In the genomic region with DNA sequence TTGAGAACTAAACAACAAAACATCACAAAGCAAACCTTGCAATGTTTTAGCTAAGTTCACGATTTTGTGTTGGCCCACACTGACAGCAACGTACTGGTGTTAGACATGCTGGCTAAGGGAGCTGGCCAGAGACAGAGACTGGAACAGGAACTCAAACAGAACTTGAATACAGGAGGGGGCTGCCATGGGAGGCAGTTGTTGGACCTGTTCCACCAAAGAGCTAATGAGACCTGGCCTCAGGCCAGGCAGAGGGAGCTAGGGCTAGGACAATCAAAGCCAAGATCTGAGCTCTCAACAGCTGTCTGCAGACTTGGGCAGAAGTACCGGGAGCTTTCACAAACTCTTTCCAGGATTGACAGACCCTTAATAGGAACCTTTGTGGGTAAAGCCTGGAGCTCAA, we compare ENCODE assay signal across 11 mouse cellular contexts. TPM values are rescaled to one million over a fixed set of nuclear protein-coding genes. Genes with fewer than 3 reads are reported as not detected.
DNase-seq lines count a peak whose midpoint lies in the region; ATAC-seq lines count a peak whose summit lies in the region.
"Had no signal": no experiment of that assay in that cellular context is flagged by ENCODE, and none has a peak within 500 bp of the region (broad histone marks: within the 10 kb centered on the region; RNA-seq: fewer than 3 reads in every experiment).

No protein-coding gene starts in this region.

- no peak overlapping the region for H3K4me2 ChIP-seq in hindbrain, embryonic 14.5 days (replicated peaks)
- no peak overlapping the region for H3K4me2 ChIP-seq in hindbrain, embryonic 11.5 days (replicated peaks; ENCODE audit: low read depth, low read length)
- H3K4me2 ChIP-seq in midbrain, embryonic 14.5 days (ENCODE audit: low read length) = no peak overlapping the region
- no peak overlapping the region for H3K4me2 ChIP-seq in midbrain, embryonic 16.5 days (ENCODE audit: low read length)

- no peak overlapping the region for H3K4me3 ChIP-seq in hindbrain, embryonic 14.5 days (replicated peaks; ENCODE audit: low read length)
- no peak overlapping the region for H3K4me3 ChIP-seq in hindbrain, embryonic 11.5 days (ENCODE audit: low read depth, low read length)
- no peak overlapping the region for H3K4me3 ChIP-seq in midbrain, embryonic 14.5 days (replicated peaks; ENCODE audit: low read depth, low read length)
- no peak overlapping the region for H3K4me3 ChIP-seq in midbrain, embryonic 16.5 days (ENCODE audit: low read depth, low read length)

- ATAC-seq in hindbrain, embryonic 14.5 days (ENCODE audit: low FRiP score) = peak; percentile 21; the same call in 1 of the 2 replicates
- no peak for ATAC-seq in hindbrain, embryonic 11.5 days (ENCODE audit: low FRiP score)
- no peak for ATAC-seq in midbrain, embryonic 14.5 days (ENCODE audit: low FRiP score, low TSS enrichment)
- no peak for ATAC-seq in midbrain, embryonic 16.5 days
- ATAC-seq: activated CD4-positive, CD25-positive, alpha-beta regulatory T cell, adult 4 months had no signal

- peaks cover 31% of the 10 kb centered on the region for H3K27me3 ChIP-seq in hindbrain, embryonic 14.5 days (ENCODE audit: control insufficient read depth, insufficient read depth, low read length)
- H3K27me3 ChIP-seq in hindbrain, embryonic 11.5 days (ENCODE audit: control insufficient read depth, insufficient read depth, low read length) = peaks cover 36% of the 10 kb centered on the region
- peaks cover 22% of the 10 kb centered on the region for H3K27me3 ChIP-seq in midbrain, embryonic 14.5 days (ENCODE audit: control insufficient read depth, insufficient read depth, low read length)
- peaks cover 8% of the 10 kb centered on the region for H3K27me3 ChIP-seq in midbrain, embryonic 16.5 days (ENCODE audit: control insufficient read depth, insufficient read depth, low read depth, low read length)

- H3K9ac ChIP-seq in hindbrain, embryonic 14.5 days = no peak overlapping the region
- no peak overlapping the region for H3K9ac ChIP-seq in hindbrain, embryonic 11.5 days (ENCODE audit: low read depth, low read length)
- no peak overlapping the region for H3K9ac ChIP-seq in midbrain, embryonic 14.5 days (replicated peaks; ENCODE audit: low read length)
- H3K9ac ChIP-seq in midbrain, embryonic 16.5 days (ENCODE audit: low read depth, low read length) = no peak overlapping the region

- H3K9me3 ChIP-seq in hindbrain, embryonic 14.5 days (ENCODE audit: control insufficient read depth, low read length) = no peaks in the 10 kb centered on the region
- no peaks in the 10 kb centered on the region for H3K9me3 ChIP-seq in hindbrain, embryonic 11.5 days (ENCODE audit: control insufficient read depth, low read length)
- H3K9me3 ChIP-seq in midbrain, embryonic 14.5 days (ENCODE audit: control insufficient read depth, low read length) = no peaks in the 10 kb centered on the region
- no peaks in the 10 kb centered on the region for H3K9me3 ChIP-seq in midbrain, embryonic 16.5 days (replicated peaks; ENCODE audit: control insufficient read depth, low read length, poor library complexity, severe bottlenecking)

- peaks cover 48% of the 10 kb centered on the region; the same call in 1 of the 2 replicates for H3K4me1 ChIP-seq in hindbrain, embryonic 14.5 days (replicated peaks; ENCODE audit: control insufficient read depth, insufficient read depth, low read length)
- peaks cover 6% of the 10 kb centered on the region for H3K4me1 ChIP-seq in hindbrain, embryonic 11.5 days (replicated peaks; ENCODE audit: control insufficient read depth, insufficient read depth, low read length)
- H3K4me1 ChIP-seq in midbrain, embryonic 14.5 days (ENCODE audit: control insufficient read depth, insufficient read depth, low read length) = peaks cover 24% of the 10 kb centered on the region
- H3K4me1 ChIP-seq in midbrain, embryonic 16.5 days (ENCODE audit: control insufficient read depth, insufficient read depth, low read length) = peaks cover 26% of the 10 kb centered on the region

- DNase-seq in hindbrain, embryonic 14.5 days (ENCODE audit: low spot score) = peak; percentile 76
- DNase-seq in hindbrain, embryonic 11.5 days (ENCODE audit: low spot score) = no peak
- DNase-seq in midbrain, embryonic 14.5 days = peak; percentile 75
- DNase-seq in cerebellum, postnatal 36 days = peak; percentile 38 to 45
- peak; percentile 55 to 68 for DNase-seq in layer of hippocampus, postnatal 36 days
- DNase-seq in heart, adult 8-10 months (ENCODE audit: low spot score) = no peak
- DNase-seq in thymus, postnatal 25 days = no peak

- H3K27ac ChIP-seq in hindbrain, embryonic 14.5 days = no peak overlapping the region
- H3K27ac ChIP-seq in hindbrain, embryonic 11.5 days (ENCODE audit: low read depth, low read length) = no peak overlapping the region
- no peak overlapping the region for H3K27ac ChIP-seq in midbrain, embryonic 14.5 days (replicated peaks; ENCODE audit: low read depth, low read length)
- no peak overlapping the region for H3K27ac ChIP-seq in midbrain, embryonic 16.5 days (ENCODE audit: low read length)

- peaks cover 5% of the 10 kb centered on the region; the same call in 1 of the 2 replicates for H3K36me3 ChIP-seq in hindbrain, embryonic 14.5 days (replicated peaks; ENCODE audit: control insufficient read depth, insufficient read depth)
- H3K36me3 ChIP-seq in hindbrain, embryonic 11.5 days (ENCODE audit: control insufficient read depth, insufficient read depth, low read length) = no peaks in the 10 kb centered on the region
- peaks cover 16% of the 10 kb centered on the region for H3K36me3 ChIP-seq in midbrain, embryonic 14.5 days (ENCODE audit: control insufficient read depth, insufficient read depth, low read length)
- 0 out of 2 replicates have a peak, but pooled peaks cover 2% of the 10 kb centered on the region for H3K36me3 ChIP-seq in midbrain, embryonic 16.5 days (ENCODE audit: control insufficient read depth, insufficient read depth, low read length)

- WGBS in hindbrain, embryonic 14.5 days = 52% methylated on average over 3 of the region's 3 CpGs
- 67% methylated on average over 3 of the region's 3 CpGs for WGBS in hindbrain, embryonic 11.5 days
- whole genome bisulfite sequencing in midbrain, embryonic 14.5 days = 65% methylated on average over 3 of the region's 3 CpGs
- WGBS in midbrain, embryonic 16.5 days = 40% methylated on average over 3 of the region's 3 CpGs

RNA-seq across cellular contexts. Expression of a gene that starts 35.4 kb away (rescaled TPM):
- 9.1 and 11.8 TPM in 2 replicates for polyA plus RNA-seq in hindbrain, embryonic 14.5 days (2014; fragmentation: Nextera tagmentation; extraction: Ambion mirVana)
- polyA plus RNA-seq in hindbrain, embryonic 11.5 days (2014; fragmentation: Nextera tagmentation; extraction: Ambion mirVana) = 1.9 and 2.2 TPM in 2 replicates
- 9.6 and 15.1 TPM in 2 replicates for polyA plus RNA-seq in midbrain, embryonic 14.5 days (2014; fragmentation: Nextera tagmentation; extraction: Ambion mirVana)
- polyA plus RNA-seq in midbrain, embryonic 16.5 days (2015; fragmentation: Nextera tagmentation; extraction: Ambion mirVana) = 9.2 and 10.4 TPM in 2 replicates
- total RNA-seq in layer of hippocampus, postnatal 36 days (2021) = 100 to 1,000 TPM; 230 to 247 TPM
- under 1 TPM; 0.06 to 0.75 (median 0.18) TPM for total RNA-seq in heart, adult 8-10 months (2022)
- polyA plus RNA-seq: activated CD4-positive, CD25-positive, alpha-beta regulatory T cell, adult 4 months; heart, postnatal 0 days had no signal

RNA-seq across cellular contexts. Expression of a gene that starts 40.5 kb away (rescaled TPM):
- 0.41 TPM in 1 of 2 replicates, not detected in the other for polyA plus RNA-seq in hindbrain, embryonic 14.5 days (2014; fragmentation: Nextera tagmentation; extraction: Ambion mirVana)
- 0.20 TPM in 1 of 2 replicates, not detected in the other for polyA plus RNA-seq in hindbrain, embryonic 11.5 days (2014; fragmentation: Nextera tagmentation; extraction: Ambion mirVana)
- 0.51 TPM in 1 of 2 replicates, not detected in the other for polyA plus RNA-seq in midbrain, embryonic 14.5 days (2014; fragmentation: Nextera tagmentation; extraction: Ambion mirVana)
- polyA plus RNA-seq in midbrain, embryonic 16.5 days (2015; fragmentation: Nextera tagmentation; extraction: Ambion mirVana) = 1.2 and 1.3 TPM in 2 replicates
- not detected for total RNA-seq in layer of hippocampus, postnatal 36 days (2021)
- not detected for total RNA-seq in heart, adult 8-10 months (2022)
- total RNA-seq: left cerebral cortex, postnatal 25 days had no signal
- polyA plus RNA-seq: activated CD4-positive, CD25-positive, alpha-beta regulatory T cell, adult 4 months had no signal

Comparison
In these comparisons a context has a peak if more than half of its experiments do, and no peak if none do; other contexts are left out.
1. DNase-seq: peak in hindbrain, embryonic 14.5 days (single experiment), midbrain, embryonic 14.5 days (single experiment), cerebellum, postnatal 36 days (2 of 2) and layer of hippocampus, postnatal 36 days (2 of 2); none in hindbrain, embryonic 11.5 days (single experiment), heart, adult 8-10 months (single experiment) and thymus, postnatal 25 days (single experiment).